Mouse (Mus musculus) G1E-ER4 (cell line): ENCODE measurements around the gene Dlgap4. TPM values are rescaled to one million over a fixed set of nuclear protein-coding genes. Genes with fewer than 3 reads are reported as not detected.

ENCODE experiments used
- GATA1 ChIP-seq: IDR thresholded peaks from one replicate; pipeline ENCODE4 v1.8.0; 2012; ENCODE audit warnings: low read length, inconsistent platforms
- polyA plus RNA-seq: library from polyadenylated mRNA; stranded (reverse); fragments of >175 nt; gene quantifications from 2 replicates; pipeline ENCODE4 v1.2.3, GENCODE M21; 2012

The Dlgap4 gene
- polyA plus RNA-seq, 1 experiment, result 63.0 TPM

DNA sequence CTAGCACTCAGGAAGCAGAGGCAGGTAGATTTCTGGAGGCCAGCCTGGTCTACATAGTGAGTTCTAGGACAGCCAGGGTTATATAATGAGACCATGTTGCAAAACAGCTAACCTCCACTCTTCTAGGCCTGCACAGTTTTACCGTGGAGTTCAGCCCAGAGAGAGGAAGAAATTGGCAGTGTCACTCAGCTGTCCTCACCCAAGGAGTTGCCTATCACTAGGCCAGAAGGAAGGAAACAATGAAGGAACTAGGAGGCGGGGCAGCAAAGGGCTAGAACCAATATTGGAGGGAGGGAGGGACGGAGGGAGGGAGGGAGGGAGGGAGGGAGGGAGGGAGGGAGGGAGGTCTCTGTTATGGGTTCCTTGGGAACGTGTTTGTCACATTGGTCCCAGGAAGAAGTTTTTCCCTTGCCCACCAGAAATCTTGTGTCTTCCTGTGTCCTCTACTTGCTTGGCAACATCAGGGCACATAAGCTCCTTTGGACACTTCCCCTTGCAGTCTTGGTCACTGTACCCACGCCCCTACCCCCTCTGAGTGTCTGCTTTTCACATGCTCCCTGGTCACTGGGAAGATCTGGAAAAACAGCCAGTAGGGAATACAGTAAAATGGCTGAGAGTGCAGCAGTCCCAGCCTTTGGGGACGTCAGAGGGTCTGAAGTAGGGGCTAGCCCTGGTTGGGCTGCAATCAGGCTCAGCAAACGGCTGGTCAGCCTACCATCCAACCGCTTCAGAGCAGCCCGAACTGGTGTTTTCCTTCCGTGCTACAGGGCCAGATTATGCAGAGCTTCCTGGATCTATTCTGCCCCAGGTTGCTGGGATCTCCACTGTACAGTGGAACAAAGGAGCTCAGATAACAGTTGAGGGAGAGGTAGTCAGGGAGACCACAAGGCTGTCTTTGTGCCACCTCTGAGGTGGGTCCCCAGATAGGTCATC lies 116.3 kb downstream of the Dlgap4 start:
- no peak for TF ChIP-seq GATA1

DNA sequence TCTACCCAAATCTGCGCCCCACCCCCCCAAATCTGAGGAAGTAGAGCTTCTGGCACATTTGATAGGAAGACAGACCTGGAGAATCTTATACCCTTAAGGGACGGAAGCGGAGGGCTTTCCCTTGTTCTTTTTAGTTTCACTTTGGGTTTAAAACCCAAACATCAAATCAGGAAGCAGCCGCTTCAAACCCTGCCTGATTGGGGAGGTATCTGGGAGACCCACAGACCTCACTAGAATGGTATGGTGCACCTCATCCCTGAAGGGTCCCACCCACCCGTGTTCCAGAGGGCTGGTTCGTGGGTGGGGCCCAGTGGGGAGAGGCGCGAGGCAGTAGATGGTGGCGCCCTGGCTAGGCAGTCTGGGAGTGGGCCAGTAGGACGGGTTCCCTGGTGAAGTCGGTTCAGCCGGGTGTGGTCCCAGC lies 117.0 kb downstream of the Dlgap4 start:
- no peak for TF ChIP-seq GATA1

DNA sequence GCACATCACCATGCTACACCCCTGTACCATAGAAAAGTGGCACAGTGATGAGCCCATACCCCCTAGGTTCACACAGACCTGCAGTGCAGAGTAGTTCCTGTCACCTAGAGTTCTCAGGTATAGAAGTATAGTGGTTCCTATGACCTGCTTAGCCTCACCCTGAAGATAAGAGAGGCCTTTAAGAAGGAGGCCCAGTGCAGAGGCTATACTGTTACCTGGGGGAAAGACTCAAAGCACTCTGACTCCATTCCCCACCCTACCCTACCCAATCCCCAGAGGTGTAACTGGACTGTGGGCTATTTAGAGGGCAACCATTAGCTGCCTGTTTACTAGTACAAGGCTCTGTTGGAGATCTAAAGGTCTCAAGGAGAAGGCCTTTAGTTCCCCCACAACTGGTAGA lies 118.1 kb downstream of the Dlgap4 start:
- no peak for TF ChIP-seq GATA1

DNA sequence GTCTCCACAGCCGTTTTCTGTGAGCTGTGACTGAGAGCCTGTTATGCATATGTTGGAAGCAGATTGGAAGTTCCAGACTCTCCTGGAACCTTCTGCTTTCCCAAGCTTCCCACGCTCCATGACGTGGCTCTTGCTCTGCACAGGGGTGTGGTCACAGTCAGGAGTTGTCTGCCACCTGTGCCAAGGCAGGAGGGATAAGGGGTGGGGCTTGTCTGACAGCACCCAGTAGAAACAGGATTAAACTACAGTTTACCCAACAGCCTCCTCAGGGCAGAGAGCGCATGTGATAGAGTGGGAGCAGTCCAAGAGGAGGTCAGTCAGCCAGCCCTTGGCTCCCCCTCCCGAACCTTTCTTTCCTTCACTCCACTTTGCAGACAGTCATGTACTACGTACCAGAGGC lies 118.6 kb downstream of the Dlgap4 start:
- no peak for TF ChIP-seq GATA1

DNA sequence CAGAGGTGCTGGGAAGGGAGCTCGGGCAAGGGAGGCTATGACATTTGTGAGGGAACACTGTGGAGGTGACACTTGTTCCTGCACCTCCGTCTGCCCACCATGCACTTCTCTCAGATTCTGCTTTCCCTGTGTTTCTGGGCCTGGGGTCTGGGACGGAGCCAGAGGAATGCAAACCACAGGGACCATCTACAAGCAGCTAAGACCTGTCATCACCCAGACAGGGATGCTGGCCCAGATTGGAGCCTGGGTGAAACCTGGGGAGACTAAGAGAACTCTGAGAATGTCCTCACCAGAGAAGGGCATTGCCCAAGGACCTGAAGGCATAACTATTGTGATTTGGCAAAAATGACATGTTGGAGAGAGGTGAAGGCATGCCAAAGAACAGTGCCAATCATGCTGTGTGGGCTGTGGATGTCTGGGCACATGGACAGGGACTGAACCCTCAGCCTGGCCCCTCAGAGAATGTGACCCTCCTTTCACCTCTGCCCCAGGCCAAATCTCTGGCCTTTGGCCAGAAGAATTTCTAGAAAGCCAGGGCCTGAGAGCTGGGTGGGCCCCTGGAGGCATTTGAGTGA lies 122.3 kb downstream of the Dlgap4 start:
- no peak for TF ChIP-seq GATA1

DNA sequence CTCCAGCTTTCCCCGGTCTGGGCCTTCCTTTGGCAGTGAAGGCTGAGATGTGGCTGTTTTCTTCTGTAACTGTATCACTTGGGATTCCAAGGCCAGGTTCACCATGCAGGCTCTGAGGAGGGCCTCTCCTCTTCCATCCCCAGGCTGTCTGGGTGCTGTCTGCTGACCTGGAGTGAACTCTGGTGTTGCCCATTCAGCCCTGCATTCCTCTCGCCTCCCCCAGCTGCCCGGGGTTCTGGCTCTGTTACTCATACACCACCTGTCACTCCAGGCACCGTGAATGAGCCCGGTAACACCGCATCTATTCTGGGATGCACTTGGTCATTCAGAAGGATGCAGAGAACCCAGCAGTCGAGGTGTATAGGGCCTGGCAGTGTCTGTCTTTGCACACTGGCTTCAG lies 123.3 kb downstream of the Dlgap4 start:
- no peak for TF ChIP-seq GATA1

DNA sequence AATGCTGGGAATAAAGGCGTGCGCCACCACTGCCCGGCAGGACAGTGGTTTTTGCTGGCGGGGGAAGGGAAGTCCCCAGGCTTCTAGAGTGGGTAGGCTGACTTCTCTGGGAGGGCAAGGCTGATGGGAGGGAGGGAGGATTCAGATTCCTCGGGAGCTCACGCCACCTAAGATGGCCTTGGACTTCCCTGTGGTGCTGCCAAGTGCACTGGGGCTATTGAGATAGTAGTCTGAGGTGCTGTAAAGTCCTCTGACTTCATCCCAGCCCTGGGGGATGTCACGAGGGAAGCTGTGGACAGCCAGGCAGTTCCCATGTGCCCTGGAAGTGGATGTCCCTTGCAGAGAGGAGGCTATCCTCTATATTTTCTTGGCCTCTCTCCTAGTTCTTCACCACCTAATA lies 124.5 kb downstream of the Dlgap4 start:
- TF ChIP-seq GATA1, result no peak

DNA sequence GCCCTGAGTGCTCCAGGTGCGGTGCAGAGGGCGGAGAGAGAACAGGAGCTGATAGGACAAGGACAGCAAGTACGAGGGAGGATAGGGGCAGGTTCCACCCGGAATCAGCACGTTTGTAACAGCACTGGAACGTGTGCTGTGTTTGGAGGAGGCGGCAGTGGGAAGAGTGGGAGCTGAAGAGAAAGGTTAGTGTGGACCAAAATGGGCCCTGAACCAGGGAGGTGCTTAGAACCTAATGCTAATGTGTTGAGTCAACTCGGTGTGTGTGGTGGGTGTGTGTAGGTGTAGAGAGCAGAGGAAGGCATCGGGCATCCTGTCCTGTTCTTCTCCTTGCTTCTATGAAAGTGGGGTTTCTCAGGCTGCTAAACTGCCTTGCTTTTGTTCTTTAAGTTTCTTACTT lies 127.8 kb downstream of the Dlgap4 start:
- TF ChIP-seq GATA1, result no peak

DNA sequence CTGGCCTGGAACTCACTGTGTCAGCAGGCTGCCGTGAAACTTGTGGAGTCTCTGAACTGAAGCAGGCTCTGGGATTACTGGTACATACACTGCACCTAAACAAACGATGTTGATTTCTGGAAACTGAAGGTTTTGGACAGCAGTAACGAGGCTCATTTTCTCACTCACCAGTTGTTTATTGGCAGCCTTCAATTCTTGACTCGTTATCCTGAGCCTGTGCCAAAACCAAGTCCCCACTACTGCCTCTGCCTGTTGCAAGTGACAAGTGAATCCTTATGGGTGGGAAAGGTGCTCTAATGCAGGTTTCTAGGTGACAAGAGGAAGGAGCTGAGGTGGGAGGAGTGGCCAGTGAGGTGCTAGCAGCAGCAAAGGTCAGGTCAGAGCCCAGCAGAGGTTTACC lies 128.5 kb downstream of the Dlgap4 start:
- TF ChIP-seq GATA1, result no peak

DNA sequence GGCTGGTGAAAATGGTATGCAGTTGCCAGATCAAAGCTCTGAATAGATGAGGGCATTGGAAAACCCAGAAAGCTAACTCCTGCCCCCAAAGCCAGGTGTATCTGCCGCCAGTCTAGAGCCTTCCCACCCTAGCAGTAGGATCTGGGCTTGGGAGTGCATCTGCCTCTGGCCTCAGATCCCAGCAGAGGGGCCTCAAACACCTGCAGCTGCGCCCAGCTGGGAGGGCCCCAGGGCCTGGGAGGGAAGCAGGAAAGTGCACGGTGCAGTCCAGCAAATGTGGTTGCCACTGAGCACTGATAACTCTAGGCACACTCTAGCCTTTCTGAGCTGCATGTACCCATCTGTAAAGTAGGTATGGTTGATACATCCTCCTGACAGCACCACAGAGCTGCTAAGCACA lies 129.7 kb downstream of the Dlgap4 start:
- no peak for TF ChIP-seq GATA1

DNA sequence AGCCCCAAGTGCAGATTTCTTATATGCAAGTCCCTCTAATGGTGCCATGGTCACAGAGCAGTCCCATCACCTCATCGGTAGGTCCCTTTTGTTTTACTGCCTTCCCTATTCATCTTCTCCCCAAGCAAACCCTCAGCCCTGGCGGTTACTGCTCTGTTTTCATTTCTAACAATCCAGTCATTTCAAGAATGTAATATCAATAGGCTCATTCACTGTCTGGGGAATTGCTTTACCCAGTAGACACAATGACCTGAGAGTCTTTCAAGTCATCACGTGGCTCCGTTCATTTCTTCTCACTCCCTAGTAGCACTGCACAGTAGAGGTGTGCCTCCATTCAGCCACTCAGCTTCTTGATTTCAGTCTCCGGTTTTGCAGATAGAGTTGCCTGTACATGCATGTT lies 130.9 kb downstream of the Dlgap4 start:
- TF ChIP-seq GATA1, result no peak

DNA sequence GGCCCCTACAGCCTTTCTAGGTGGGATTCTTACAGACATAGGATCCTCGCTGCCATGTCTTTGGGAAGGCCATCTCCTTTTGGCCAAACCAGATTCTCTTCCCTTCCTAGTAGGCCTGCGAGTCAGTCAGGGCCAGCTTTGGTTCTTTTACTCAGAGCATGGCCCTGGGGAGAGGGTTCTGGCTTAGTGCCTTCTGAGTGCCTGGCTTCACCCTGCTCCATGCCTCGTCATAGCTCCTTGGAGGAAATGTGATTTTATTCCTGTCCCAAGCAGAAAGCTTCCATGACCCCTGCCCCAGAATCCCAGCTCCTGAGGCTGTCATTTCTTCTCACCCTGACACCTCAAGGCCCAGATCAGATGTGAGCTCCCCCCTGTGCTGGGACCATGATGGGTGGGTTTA lies 133.8 kb downstream of the Dlgap4 start:
- TF ChIP-seq GATA1, result no peak

DNA sequence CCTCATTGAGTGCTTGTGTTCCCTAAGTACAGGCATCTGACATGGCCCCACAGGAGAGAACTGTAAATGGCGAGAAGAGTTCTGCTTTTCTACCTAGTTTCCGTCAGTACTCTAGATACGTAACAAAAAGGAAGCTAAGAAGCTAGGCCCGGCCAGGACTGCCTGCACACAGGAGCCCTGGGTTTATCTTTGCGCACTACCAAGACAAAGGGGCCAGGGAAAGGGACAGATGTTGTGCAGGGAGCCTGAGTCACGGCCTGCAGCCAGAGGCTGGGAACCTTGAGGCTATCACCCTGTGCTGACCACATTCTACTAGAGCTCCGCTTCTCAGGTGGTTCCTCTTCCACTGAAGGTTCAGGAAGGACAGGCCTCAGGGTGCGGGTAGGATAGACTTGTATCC lies 136.2 kb downstream of the Dlgap4 start:
- no peak for TF ChIP-seq GATA1

DNA sequence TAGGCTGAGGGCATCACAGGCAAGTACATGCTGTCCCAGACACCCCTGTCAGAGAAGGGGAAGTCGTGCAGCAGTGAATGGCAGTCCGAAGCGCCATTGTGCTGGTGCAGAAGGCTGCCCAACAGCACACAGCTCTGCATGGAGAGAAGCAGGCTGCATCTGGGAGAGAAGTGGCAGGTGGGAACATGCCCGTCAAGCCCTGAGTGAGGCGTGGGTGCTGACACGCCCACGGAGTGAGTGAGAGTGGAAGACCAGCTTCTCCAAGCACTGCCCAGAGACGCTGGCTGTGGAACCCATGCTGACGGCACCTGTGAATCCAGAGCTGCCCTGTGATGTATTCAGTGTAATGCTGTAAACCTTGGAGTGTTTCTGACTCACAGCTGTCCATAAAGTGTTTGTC lies 143.4 kb downstream of the Dlgap4 start:
- no peak for TF ChIP-seq GATA1

DNA sequence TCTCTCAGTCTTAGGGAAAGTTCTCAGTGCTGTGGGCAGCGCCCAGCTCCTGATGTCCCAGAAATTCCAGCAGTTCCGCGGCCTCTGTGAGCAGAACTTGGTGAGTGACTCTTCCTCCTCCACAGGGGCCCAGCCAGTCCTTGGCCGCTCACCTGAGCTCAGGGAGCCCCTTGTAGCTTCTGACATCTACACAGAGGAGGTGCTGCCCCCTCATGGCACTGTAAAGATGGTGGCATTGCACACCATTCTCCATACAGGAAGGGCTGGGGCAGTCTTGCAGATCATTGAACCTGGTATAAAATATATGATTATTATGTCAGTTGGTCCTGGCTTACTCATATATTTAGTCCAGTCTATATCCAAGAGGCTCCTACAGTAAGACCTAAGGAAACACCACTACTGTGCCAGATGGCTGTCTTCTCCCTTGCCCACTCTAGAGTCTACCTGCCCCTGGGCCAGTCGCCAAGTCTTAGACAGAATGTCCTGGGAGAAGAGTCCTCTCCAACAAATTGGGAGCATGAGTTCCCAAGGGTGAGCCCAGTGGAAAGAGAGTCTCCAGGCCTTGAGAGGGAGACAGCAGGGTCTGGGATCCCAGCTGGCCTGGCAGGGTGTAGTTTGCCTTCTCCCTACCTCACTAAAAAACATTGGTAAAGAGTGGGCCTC lies 147.5 kb downstream of the Dlgap4 start:
- no peak for TF ChIP-seq GATA1

DNA sequence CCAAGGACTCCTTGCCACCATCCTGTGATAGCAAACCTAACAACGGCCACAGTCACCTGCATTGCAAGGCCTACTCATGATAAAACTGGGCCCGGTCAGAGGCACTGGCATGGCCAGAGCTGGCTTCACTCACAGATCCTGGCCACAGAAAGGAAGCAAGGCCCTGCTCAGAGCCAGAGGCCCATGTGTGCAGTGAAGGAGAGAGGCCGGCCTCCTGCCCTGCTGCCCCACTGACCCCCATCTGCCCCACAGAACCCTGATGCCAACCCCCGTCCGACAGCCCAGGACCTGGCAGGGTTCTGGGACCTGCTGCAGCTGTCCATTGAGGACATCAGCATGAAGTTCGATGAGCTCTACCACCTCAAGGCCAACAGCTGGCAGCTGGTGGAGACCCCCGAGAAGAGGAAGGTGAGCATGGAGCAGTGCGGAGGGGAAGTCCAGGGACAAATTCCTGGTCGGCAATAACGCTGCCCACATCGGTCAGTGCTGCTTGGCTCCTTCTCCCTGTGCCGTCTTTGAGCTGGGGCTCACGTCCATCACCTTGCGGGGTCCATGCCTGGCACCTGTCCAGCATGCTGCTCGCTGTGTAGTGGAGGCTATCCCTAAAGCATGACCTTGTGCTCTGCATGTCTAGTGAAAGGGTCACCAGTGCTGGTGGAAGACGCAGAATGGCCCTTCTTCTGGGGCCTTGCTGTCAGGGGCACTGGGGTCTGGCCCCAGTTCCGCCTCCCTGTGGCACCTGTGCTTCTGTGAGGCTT lies 148.2 kb downstream of the Dlgap4 start:
- TF ChIP-seq GATA1, result no peak

DNA sequence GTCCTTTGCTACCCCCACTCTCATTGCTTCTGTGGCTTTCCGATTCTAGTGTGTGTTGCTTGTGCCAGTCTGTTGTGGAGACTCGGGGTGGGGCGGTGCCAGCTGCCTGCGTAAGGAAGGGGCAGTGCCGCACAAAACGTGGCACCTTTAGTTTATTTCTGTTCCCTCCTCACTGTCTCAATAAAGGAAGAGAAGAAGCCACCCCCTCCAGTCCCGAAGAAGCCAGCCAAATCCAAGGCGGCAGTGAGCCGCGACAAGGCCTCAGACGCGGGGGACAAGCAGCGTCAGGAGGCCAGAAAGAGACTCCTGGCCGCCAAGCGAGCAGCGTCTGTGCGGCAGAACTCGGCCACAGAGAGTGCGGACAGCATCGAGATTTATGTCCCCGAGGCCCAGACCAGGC lies 149.0 kb downstream of the Dlgap4 start:
- no peak for TF ChIP-seq GATA1
